Mouse (Mus musculus) G1E (cell line): ENCODE data around the gene Pik3r2. TPM values are rescaled to one million over a fixed set of nuclear protein-coding genes. Genes with fewer than 3 reads are reported as not detected.

Source experiments
- ATAC-seq: 2 replicates; pipeline ENCODE4 v1.8.0; 2016; ENCODE audit warnings: mild to moderate bottlenecking; ENCODE audit not compliant: insufficient number of reproducible peaks, poor library complexity, low FRiP score, severe bottlenecking; ENCODE audit errors: extremely low read depth
- DNase-seq: peaks from one replicate; pipeline ENCODE4 v3.0.0; 2012; ENCODE audit warnings: low spot score
- H3K27me3 ChIP-seq: 2 replicates; pipeline ENCODE4 v1.6.1; 2012; ENCODE audit warnings: mild to moderate bottlenecking, low read length, inconsistent platforms; ENCODE audit not compliant: insufficient read depth
- H3K36me3 ChIP-seq: replicated peaks from 2 replicates; pipeline ENCODE3; 2012; ENCODE audit warnings: mild to moderate bottlenecking, inconsistent platforms
- H3K4me1 ChIP-seq: 2 replicates; pipeline ENCODE4 v1.6.1; 2012; ENCODE audit warnings: low read depth, low read length, inconsistent platforms, mixed read lengths; ENCODE audit not compliant: insufficient read depth
- H3K4me3 ChIP-seq: 2 replicates; pipeline ENCODE4 v1.5.1; 2012; ENCODE audit warnings: low read depth, mild to moderate bottlenecking, inconsistent platforms, low read length, moderate library complexity, mixed read lengths
- H3K9me3 ChIP-seq: replicated peaks from 2 replicates; pipeline ENCODE4 v1.6.1; 2012; ENCODE audit warnings: inconsistent platforms
- CTCF ChIP-seq: IDR thresholded peaks from 2 replicates; pipeline ENCODE4 v1.5.1; 2012; ENCODE audit warnings: low read depth, low read length, inconsistent platforms, mixed read lengths
- GATA1 ChIP-seq: IDR thresholded peaks from 2 replicates; pipeline ENCODE4 v1.6.1; 2012; ENCODE audit warnings: borderline replicate concordance, low read length, inconsistent platforms, mixed read lengths
- GATA2 ChIP-seq: IDR thresholded peaks from 2 replicates; pipeline ENCODE4 v1.6.1; 2012; ENCODE audit warnings: low read depth, low read length, inconsistent platforms, borderline replicate concordance
- POLR2AphosphoS5 ChIP-seq: IDR thresholded peaks from 2 replicates; pipeline ENCODE4 v1.6.1; 2012; ENCODE audit warnings: low read depth, low read length, inconsistent platforms; ENCODE audit not compliant: insufficient replicate concordance
- TAL1 ChIP-seq: conservative IDR thresholded peaks from 2 replicates; pipeline ENCODE4 v1.6.1; 2012; ENCODE audit warnings: low read depth, low read length, inconsistent platforms, mixed read lengths
- polyA plus RNA-seq: library from polyadenylated mRNA; stranded (reverse); fragments of >175 nt; gene quantifications from 2 replicates; pipeline ENCODE4 v1.2.3, GENCODE M21; 2012
- total RNA-seq, 2 experiments: library from RNA; stranded (forward) in 1 of 2; stranded (reverse) in 1 of 2; fragments of 200-1000 nt in 1 of 2; fragments of >200 nt in 1 of 2; fragmentation: Nextera tagmentation in 1 of 2; gene quantifications; 2 replicates each; pipeline ENCODE4 v1.2.3; 2014 to 2017

Gene Pik3r2
- total and polyA plus RNA-seq, 3 experiments = 7.1 to 55.0 (median 13.3) TPM

GRCm38 (mm10) chr8:70745691-70746220, 30.8 kb downstream of the Pik3r2 start:
- no peaks in the 10 kb centered on the region for H3K9me3 ChIP-seq
- no peak overlapping the region for H3K4me3 ChIP-seq
- TF ChIP-seq GATA2 (no peak), CTCF (no peak), POLR2AphosphoS5 (no peak), GATA1 (no peak), TAL1 (no peak)
- DNase-seq = no peak
- H3K36me3 ChIP-seq = no peaks in the 10 kb centered on the region
- ATAC-seq = no peak
- peaks cover 82% of the 10 kb centered on the region for H3K27me3 ChIP-seq
- peaks cover 5% of the 10 kb centered on the region; the same call in 1 of the 2 replicates for H3K4me1 ChIP-seq

DNA sequence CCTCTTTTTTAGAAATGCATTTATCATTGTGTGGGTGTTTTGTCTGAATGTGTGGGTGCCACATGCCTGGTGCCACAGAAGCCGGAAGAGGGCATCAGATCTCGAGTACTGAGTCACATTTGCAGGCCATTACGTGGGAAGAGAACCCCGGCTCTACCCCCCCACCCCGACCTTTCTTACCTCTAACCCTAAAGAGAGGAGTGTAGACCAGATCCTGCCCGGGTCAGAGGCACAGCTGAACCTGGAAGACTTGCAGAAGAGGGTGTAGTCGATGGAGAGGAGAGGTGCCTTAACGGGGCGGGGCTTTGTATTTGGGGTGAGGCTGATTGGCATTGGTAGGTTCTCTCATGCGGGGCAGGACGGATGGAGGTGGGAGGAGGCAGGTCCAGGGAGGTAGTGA, 31.7 kb downstream of the Pik3r2 start:
- no peak overlapping the region for H3K4me3 ChIP-seq
- H3K9me3 ChIP-seq = no peaks in the 10 kb centered on the region
- DNase-seq = no peak
- TF ChIP-seq CTCF (no peak), GATA1 (no peak), POLR2AphosphoS5 (no peak), GATA2 (no peak), TAL1 (no peak)
- peaks cover 5% of the 10 kb centered on the region; the same call in 1 of the 2 replicates for H3K4me1 ChIP-seq
- no peaks in the 10 kb centered on the region for H3K36me3 ChIP-seq
- H3K27me3 ChIP-seq = peaks cover 82% of the 10 kb centered on the region
- ATAC-seq = no peak

GRCm38 (mm10) chr8:70743656-70744590, 32.6 kb downstream of the Pik3r2 start:
- no peaks in the 10 kb centered on the region for H3K9me3 ChIP-seq
- no peak overlapping the region for H3K4me3 ChIP-seq
- TF ChIP-seq GATA2 = no peak
- no peak for TF ChIP-seq TAL1
- TF ChIP-seq CTCF = no peak
- TF ChIP-seq POLR2AphosphoS5 = no peak
- TF ChIP-seq GATA1 = no peak
- no peak for DNase-seq
- H3K27me3 ChIP-seq = peaks cover 74% of the 10 kb centered on the region
- no peaks in the 10 kb centered on the region for H3K36me3 ChIP-seq
- no peak for ATAC-seq
- H3K4me1 ChIP-seq = peaks cover 5% of the 10 kb centered on the region; the same call in 1 of the 2 replicates

- Histone ChIP-seq H3K36me3 (no peaks in the 10 kb centered on the region), H3K4me1 (peaks cover 5% of the 10 kb centered on the region; the same call in 1 of the 2 replicates), H3K4me3 (no peak overlapping the region), H3K27me3 (peaks cover 71% of the 10 kb centered on the region), H3K9me3 (no peaks in the 10 kb centered on the region)
- ATAC-seq (no peak), DNase-seq (no peak)
- no peak for TF ChIP-seq POLR2AphosphoS5
- TF ChIP-seq GATA2 = no peak
- TF ChIP-seq CTCF = no peak
- no peak for TF ChIP-seq TAL1
- TF ChIP-seq GATA1 = no peak
Observed at GRCm38 (mm10) chr8:70742981-70743655, 33.4 kb downstream of the Pik3r2 start.

DNA sequence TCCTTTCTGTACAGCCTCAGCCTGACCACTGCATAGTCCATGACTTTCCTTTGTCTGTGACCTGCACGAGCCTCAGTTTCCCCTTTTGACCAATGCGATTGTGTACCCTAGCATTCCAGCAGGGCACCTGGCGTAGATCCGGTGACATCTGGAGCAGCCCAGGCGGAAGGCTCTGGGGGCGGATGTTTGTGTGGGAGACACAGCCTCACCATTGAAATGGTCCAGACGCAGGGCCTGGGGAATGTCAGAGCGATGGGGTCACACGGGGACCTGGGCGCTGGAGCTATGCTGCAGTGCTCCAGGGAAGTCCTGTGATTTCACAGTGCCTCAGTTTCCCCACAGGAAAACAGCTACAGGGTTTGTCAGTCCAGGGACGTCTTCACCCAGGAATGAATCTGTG, 34.3 kb downstream of the Pik3r2 start:
- no peak for TF ChIP-seq CTCF
- TF ChIP-seq GATA2 = no peak
- TF ChIP-seq POLR2AphosphoS5 = no peak
- no peak for TF ChIP-seq TAL1
- no peak for TF ChIP-seq GATA1
- Histone ChIP-seq H3K36me3 (no peaks in the 10 kb centered on the region), H3K4me3 (no peak overlapping the region), H3K4me1 (peaks cover 4% of the 10 kb centered on the region; the same call in 1 of the 2 replicates), H3K9me3 (no peaks in the 10 kb centered on the region), H3K27me3 (peaks cover 66% of the 10 kb centered on the region)
- ATAC-seq (no peak), DNase-seq (no peak)

- DNase-seq (no peak), ATAC-seq (no peak)
- Histone ChIP-seq H3K4me1 (peaks cover 4% of the 10 kb centered on the region; the same call in 1 of the 2 replicates), H3K4me3 (no peak overlapping the region), H3K27me3 (peaks cover 63% of the 10 kb centered on the region), H3K9me3 (no peaks in the 10 kb centered on the region), H3K36me3 (no peaks in the 10 kb centered on the region)
- no peak for TF ChIP-seq POLR2AphosphoS5
- TF ChIP-seq CTCF = no peak
- no peak for TF ChIP-seq GATA1
- no peak for TF ChIP-seq GATA2
- TF ChIP-seq TAL1 = no peak
Observed at GRCm38 (mm10) chr8:70741661-70742060, 34.9 kb downstream of the Pik3r2 start.
